ENCODE assay signal across 19 mouse cellular contexts in genomic region chr3:101295931-101296820, GRCm38 (mm10). TPM values are rescaled to one million over a fixed set of nuclear protein-coding genes. Genes with fewer than 3 reads are reported as not detected.
DNase-seq lines count a peak whose midpoint lies in the region; ATAC-seq lines count a peak whose summit lies in the region.
"Had no signal": no experiment of that assay in that cellular context is flagged by ENCODE, and none has a peak within 500 bp of the region (broad histone marks: within the 10 kb centered on the region; RNA-seq: fewer than 3 reads in every experiment).

No protein-coding gene starts in this region.

- H3K9me3 ChIP-seq in megakaryocyte, embryonic 14.5 days, result no peaks in the 10 kb centered on the region
- H3K9me3 ChIP-seq in midbrain, embryonic 16.5 days (replicated peaks; ENCODE audit: control insufficient read depth, low read length, poor library complexity, severe bottlenecking), result no peaks in the 10 kb centered on the region
- H3K9me3 ChIP-seq: heart, embryonic 12.5 days; hindbrain, embryonic 15.5 days; kidney, embryonic 15.5 days; limb, embryonic 12.5 days; midbrain, embryonic 13.5 days had no signal

- H3K36me3 ChIP-seq in megakaryocyte, embryonic 14.5 days (replicated peaks; ENCODE audit: low read length), result no peaks in the 10 kb centered on the region
- no peaks in the 10 kb centered on the region for H3K36me3 ChIP-seq in midbrain, embryonic 16.5 days (ENCODE audit: control insufficient read depth, insufficient read depth, low read length)
- H3K36me3 ChIP-seq: heart, embryonic 12.5 days; hindbrain, embryonic 15.5 days; kidney, embryonic 15.5 days; limb, embryonic 12.5 days; midbrain, embryonic 13.5 days had no signal

- no peak overlapping the region for H3K4me2 ChIP-seq in midbrain, embryonic 16.5 days (ENCODE audit: low read length)
- H3K4me2 ChIP-seq: kidney, embryonic 15.5 days; limb, embryonic 12.5 days had no signal

- H3K4me3 ChIP-seq in megakaryocyte, embryonic 14.5 days (replicated peaks), result peak overlapping the region; percentile 15
- H3K4me3 ChIP-seq in midbrain, embryonic 16.5 days (ENCODE audit: low read depth, low read length), result no peak overlapping the region
- H3K4me3 ChIP-seq: heart, embryonic 12.5 days; hindbrain, embryonic 15.5 days; kidney, embryonic 15.5 days; limb, embryonic 12.5 days; midbrain, embryonic 13.5 days had no signal

- ATAC-seq in megakaryocyte, adult 5-6 weeks (ENCODE audit: poor library complexity, severe bottlenecking), result no peak
- ATAC-seq in activated CD4-positive, CD25-positive, alpha-beta regulatory T cell, adult 4 months, result peak; percentile 31
- ATAC-seq in midbrain, embryonic 16.5 days, result no peak

- no peak overlapping the region for H3K27ac ChIP-seq in midbrain, embryonic 16.5 days (ENCODE audit: low read length)
- H3K27ac ChIP-seq: kidney, embryonic 15.5 days; limb, embryonic 12.5 days; liver, embryonic 14.5 days; midbrain, embryonic 13.5 days had no signal

- peaks cover 26% of the 10 kb centered on the region for H3K4me1 ChIP-seq in megakaryocyte, embryonic 14.5 days
- H3K4me1 ChIP-seq in midbrain, embryonic 16.5 days (ENCODE audit: control insufficient read depth, insufficient read depth, low read length), result peaks cover 12% of the 10 kb centered on the region

- peak; percentile 67 for DNase-seq in thymus, postnatal 0 days (ENCODE audit: low spot score)
- no peak for DNase-seq in right cerebral cortex, postnatal 14 days
- DNase-seq in spleen, postnatal 10 days (ENCODE audit: low spot score in 2 of 2), result no peak

- no peak overlapping the region for H3K9ac ChIP-seq in midbrain, embryonic 16.5 days (ENCODE audit: low read depth, low read length)
- H3K9ac ChIP-seq: heart, embryonic 12.5 days; hindbrain, embryonic 15.5 days; kidney, embryonic 15.5 days; limb, embryonic 12.5 days; liver, embryonic 14.5 days; midbrain, embryonic 13.5 days had no signal

- peaks cover 54% of the 10 kb centered on the region for H3K27me3 ChIP-seq in megakaryocyte, embryonic 14.5 days (replicated peaks)
- no peaks in the 10 kb centered on the region for H3K27me3 ChIP-seq in midbrain, embryonic 16.5 days (ENCODE audit: control insufficient read depth, insufficient read depth, low read depth, low read length)
- H3K27me3 ChIP-seq: heart, embryonic 12.5 days; hindbrain, embryonic 15.5 days had no signal

- 61% methylated on average over 15 of the region's 15 CpGs for WGBS in midbrain, embryonic 16.5 days

RNA-seq across cellular contexts. Expression of gene Cd2, which starts 8.4 kb away (rescaled TPM):
- 0.16 TPM in 1 of 2 replicates, not detected in the other for polyA plus RNA-seq in megakaryocyte, embryonic 14.5 days (2012; ENCODE audit: insufficient read depth, low replicate concordance)
- total RNA-seq in megakaryocyte, adult 5-6 weeks (2015), result 3.1 and 3.2 TPM in 2 replicates
- 6.6 and 7.3 TPM in 2 replicates for total RNA-seq in megakaryocyte, adult 5-6 weeks (2017)
- polyA plus RNA-seq in activated CD4-positive, CD25-positive, alpha-beta regulatory T cell, adult 4 months (2017; shearing (Covaris generic)), result 1,000 to 10,000 TPM; 1,534 to 1,587 TPM
- 236 and 256 TPM in 2 replicates for polyA plus RNA-seq in thymus, postnatal 0 days (2015; fragmentation: Nextera tagmentation; extraction: Ambion mirVana)
- not detected in 2 replicates for polyA plus RNA-seq in midbrain, embryonic 16.5 days (2015; fragmentation: Nextera tagmentation; extraction: Ambion mirVana)
- total RNA-seq: gastrocnemius, adult 2 months; layer of hippocampus, postnatal 14 days; left cerebral cortex, postnatal 10 days had no signal
- polyA plus RNA-seq: embryonic facial prominence, embryonic 14.5 days; heart, embryonic 12.5 days; hindbrain, embryonic 15.5 days; intestine, postnatal 0 days; kidney, embryonic 15.5 days; limb, embryonic 12.5 days; liver, embryonic 14.5 days; stomach, embryonic 14.5 days had no signal

Comparison
In these comparisons a context has a peak if more than half of its experiments do, and no peak if none do; other contexts are left out.
1. RNA of gene Cd2, which starts 8.4 kb away (polyA plus RNA-seq): 1,534 to 1,587 TPM in activated CD4-positive, CD25-positive, alpha-beta regulatory T cell, adult 4 months and 236 to 256 TPM in thymus, postnatal 0 days; 0.16 TPM in megakaryocyte, embryonic 14.5 days and not detected in midbrain, embryonic 16.5 days; every median in the first group is over 100 times any median in the second.